ENCODE assay signal across 8 mouse cellular contexts in the genomic region with DNA sequence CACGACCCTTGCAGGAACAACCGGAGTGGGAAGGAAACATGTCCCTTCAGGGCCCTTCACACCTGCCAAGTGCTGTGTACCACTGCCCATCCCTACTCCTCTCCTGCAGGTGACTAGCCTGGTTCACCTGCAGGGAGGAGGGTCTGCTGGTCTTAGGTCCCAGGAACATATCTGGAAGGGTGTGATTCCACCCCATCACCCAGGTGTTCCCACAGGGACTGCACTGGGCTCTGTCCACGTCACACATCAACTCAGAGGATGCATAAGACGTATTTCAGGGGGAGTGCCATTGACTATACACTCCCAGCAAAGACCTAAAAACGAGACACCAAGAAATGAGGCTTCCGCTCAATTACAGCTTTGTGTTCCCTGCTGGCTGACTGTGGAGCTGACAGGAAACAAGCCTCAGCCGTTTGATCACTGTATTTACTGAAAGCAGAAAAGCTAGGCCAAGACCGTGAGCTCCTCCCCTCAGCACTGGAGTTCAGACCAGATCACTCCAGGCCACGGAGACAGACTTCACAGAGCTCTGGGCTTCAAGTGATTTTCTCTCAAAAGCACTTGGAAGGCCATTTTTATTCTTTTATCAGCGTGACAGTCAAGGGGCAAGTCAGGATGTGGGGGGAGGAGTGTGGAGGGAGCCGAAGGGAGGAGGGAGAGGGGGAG.
DNase-seq lines count a peak whose midpoint lies in the region; ATAC-seq and TF ChIP-seq lines count a peak whose summit lies in the region.

No protein-coding gene starts in this region.

- 16% methylated on average over 11 of the region's 11 CpGs for WGBS in forebrain, embryonic 16.5 days
- 29% methylated on average over 11 of the region's 11 CpGs for WGBS in liver, embryonic 14.5 days (ENCODE audit: insufficient replicate concordance)
- 14% methylated on average over 11 of the region's 11 CpGs for WGBS in neural tube, embryonic 15.5 days

- H3K27ac ChIP-seq in forebrain, embryonic 16.5 days (ENCODE audit: low read length) = peak overlapping the region; percentile 66
- H3K27ac ChIP-seq in liver, embryonic 14.5 days = no peak overlapping the region
- peak overlapping the region; percentile 77 for H3K27ac ChIP-seq in neural tube, embryonic 15.5 days (replicated peaks)

- no peaks in the 10 kb centered on the region for H3K9me3 ChIP-seq in forebrain, embryonic 16.5 days (ENCODE audit: control insufficient read depth, low read length)
- H3K9me3 ChIP-seq in liver, embryonic 14.5 days (ENCODE audit: control insufficient read depth, low read length) = no peaks in the 10 kb centered on the region
- H3K9me3 ChIP-seq in neural tube, embryonic 15.5 days (replicated peaks) = no peaks in the 10 kb centered on the region

- H3K27me3 ChIP-seq in forebrain, embryonic 16.5 days (replicated peaks; ENCODE audit: control insufficient read depth, insufficient read depth, low read length) = no peaks in the 10 kb centered on the region
- no peaks in the 10 kb centered on the region for H3K27me3 ChIP-seq in liver, embryonic 14.5 days (ENCODE audit: control insufficient read depth, insufficient read depth, low read length)
- H3K27me3 ChIP-seq in neural tube, embryonic 15.5 days (replicated peaks) = no peaks in the 10 kb centered on the region

- 0 out of 2 replicates have a peak, but pooled peaks have one; percentile 1 for TF ChIP-seq CTCF in liver, embryonic 14.5 days (IDR thresholded peaks at IDR 0.05; ENCODE audit: low read depth)

- H3K36me3 ChIP-seq in forebrain, embryonic 16.5 days (ENCODE audit: control insufficient read depth, insufficient read depth) = peaks cover 12% of the 10 kb centered on the region
- no peaks in the 10 kb centered on the region for H3K36me3 ChIP-seq in liver, embryonic 14.5 days (replicated peaks; ENCODE audit: control insufficient read depth, insufficient read depth, low read depth)
- H3K36me3 ChIP-seq in neural tube, embryonic 15.5 days = peaks cover 14% of the 10 kb centered on the region

- H3K4me1 ChIP-seq in forebrain, embryonic 16.5 days (replicated peaks; ENCODE audit: control insufficient read depth, insufficient read depth, low read length) = peaks cover 27% of the 10 kb centered on the region
- peaks cover 0 to 13% of the 10 kb centered on the region in 2 experiments; a peak in 2 of 4 replicates for H3K4me1 ChIP-seq in liver, embryonic 14.5 days (replicated peaks; ENCODE audit: control insufficient read depth in 2 of 2, insufficient read depth in 2 of 2, low read length in 1 of 2)
- H3K4me1 ChIP-seq in neural tube, embryonic 15.5 days = peaks cover 45% of the 10 kb centered on the region

- no peak for TF ChIP-seq EP300 in liver, embryonic 14.5 days (IDR thresholded peaks at IDR 0.05; ENCODE audit: low read depth)

- ATAC-seq in forebrain, embryonic 16.5 days = peak; percentile 57; the same call in 1 of the 2 replicates
- ATAC-seq in inflammation-experienced regulatory T-cells, adult 6 months = peak; percentile 54
- no peak for ATAC-seq in liver, embryonic 14.5 days (ENCODE audit: insufficient read depth)
- peak; percentile 23; the same call in 1 of the 2 replicates for ATAC-seq in neural tube, embryonic 15.5 days (ENCODE audit: low FRiP score)

- 0 out of 2 replicates have a peak overlapping the region, but pooled peaks have one; percentile 3 for H3K9ac ChIP-seq in forebrain, embryonic 16.5 days (replicated peaks; ENCODE audit: low read depth, low read length)
- H3K9ac ChIP-seq in liver, embryonic 14.5 days (replicated peaks) = no peak overlapping the region
- H3K9ac ChIP-seq in neural tube, embryonic 15.5 days (replicated peaks) = peak overlapping the region; percentile 3; the same call in 1 of the 2 replicates

- no peak overlapping the region for H3K4me3 ChIP-seq in forebrain, embryonic 16.5 days (replicated peaks; ENCODE audit: low read length)
- no peak overlapping the region for H3K4me3 ChIP-seq in liver, embryonic 14.5 days (ENCODE audit: insufficient read depth in 1 of 2, low read depth in 2 of 2, low read length in 2 of 2)
- H3K4me3 ChIP-seq in neural tube, embryonic 15.5 days (replicated peaks) = no peak overlapping the region

- no peak overlapping the region for H3K4me2 ChIP-seq in forebrain, embryonic 16.5 days (ENCODE audit: low read length)
- H3K4me2 ChIP-seq in liver, embryonic 14.5 days (ENCODE audit: low read depth) = no peak overlapping the region
- no peak overlapping the region for H3K4me2 ChIP-seq in neural tube, embryonic 15.5 days

- DNase-seq in heart, adult 11 months = peak; percentile 96
- DNase-seq in heart, adult 8-10 months (ENCODE audit: low spot score) = no peak
- DNase-seq in liver, embryonic 14.5 days (ENCODE audit: low read depth in 3 of 3, low spot score in 3 of 3) = no peak
- no peak for DNase-seq in adipocyte (ENCODE audit: low spot score)
- DNase-seq in left cerebral cortex, adult 18-20 months (ENCODE audit: low spot score in 2 of 2) = no peak
